Mouse (Mus musculus): ENCODE results near the gene Tssk2.
A peak's percentile ranks its signal among the peaks of the same experiment; 100 is the strongest.

Tssk2 gene

GRCm38 (mm10) chr16:17914307-17915249 is 16.1 kb downstream of the Tssk2 start, which contains the start of gene Gsc2:
Gene Gsc2, minus strand, starts transcription at chr16:17915059.
- DNase-seq, result no peak

DNA sequence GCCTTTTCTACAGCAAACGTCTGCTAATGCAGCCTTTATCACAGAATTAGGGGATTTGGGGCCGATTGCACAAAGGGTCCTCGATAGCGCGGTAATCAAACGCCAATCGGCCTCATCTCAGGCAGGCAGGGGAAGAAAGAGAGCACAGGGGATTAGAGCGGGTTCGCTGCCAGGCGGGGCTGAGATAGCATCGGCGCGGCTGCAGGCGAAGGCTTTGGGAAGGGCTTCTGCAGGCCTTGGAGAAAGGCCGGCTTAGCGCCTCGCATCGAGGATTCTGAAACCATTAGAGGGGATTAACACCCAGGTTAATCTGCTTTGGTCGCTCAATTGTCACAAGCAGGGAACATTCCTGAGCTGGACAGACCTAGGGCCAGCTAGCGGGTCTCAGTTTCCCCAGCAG is 22.1 kb downstream of the Tssk2 start:
- DNase-seq, result no peak

- DNase-seq, result peak; percentile 97
Measured at GRCm38 (mm10) chr16:17921325-17922162, 23.1 kb downstream of the Tssk2 start.

- no peak for DNase-seq
Measured at GRCm38 (mm10) chr16:17922163-17922538, 23.7 kb downstream of the Tssk2 start.

GRCm38 (mm10) chr16:17927351-17928082 is 29.1 kb downstream of the Tssk2 start:
- DNase-seq, result peak; percentile 45

DNA sequence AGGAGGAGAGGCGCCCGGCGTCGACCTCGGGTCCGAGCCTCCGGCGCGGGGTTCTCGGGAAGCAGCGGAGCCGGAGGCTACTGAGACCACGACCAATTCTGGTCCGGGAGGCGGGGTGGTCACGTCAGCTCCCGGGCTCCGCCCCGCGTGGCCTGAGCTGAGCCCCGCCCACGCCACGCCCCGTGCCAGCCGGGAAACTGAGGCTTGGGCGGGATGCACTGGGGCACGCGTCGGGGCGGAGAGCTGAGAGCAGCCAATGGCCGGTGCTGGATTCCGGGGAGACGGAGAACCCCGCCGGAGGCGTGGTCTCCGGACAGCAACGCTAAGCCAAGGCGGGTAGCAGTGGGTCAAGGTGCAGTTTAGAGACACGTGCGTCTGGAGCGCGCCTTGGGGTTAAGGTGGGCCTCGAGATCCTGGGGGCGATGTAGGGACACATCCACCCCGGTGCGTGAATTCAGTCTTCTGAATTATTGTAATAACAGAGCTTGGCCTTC is 29.7 kb downstream of the Tssk2 start, which contains the start of gene Slc25a1:
Gene Slc25a1 (minus strand): TSS at position 133 of the 494 bp plus-strand sequence.
- DNase-seq, result peak; percentile 90

DNA sequence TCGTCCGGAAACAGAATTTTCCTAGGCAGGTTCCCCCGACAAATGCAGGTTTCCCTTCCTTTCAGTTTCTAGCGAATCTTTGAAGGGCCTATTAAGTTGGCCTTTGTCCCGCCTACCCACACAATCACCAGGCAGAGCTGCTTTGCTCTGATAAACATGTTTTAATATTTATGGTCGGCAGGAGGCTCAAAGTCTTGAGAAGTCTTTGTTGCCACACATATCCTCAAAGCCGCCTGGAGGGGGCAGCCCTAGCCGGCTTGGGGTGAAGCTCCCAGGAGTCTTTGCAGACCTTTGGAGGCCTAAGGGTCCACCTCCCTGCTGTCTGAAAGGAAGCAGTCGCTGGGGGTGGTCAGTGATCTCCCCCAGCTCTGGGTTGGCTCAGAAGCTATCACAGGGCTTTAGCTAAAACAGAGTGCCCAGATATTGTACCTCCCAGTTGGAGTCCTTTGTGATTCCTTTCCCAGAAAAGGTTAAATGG is 30.2 kb downstream of the Tssk2 start:
- peak; percentile 72 for DNase-seq

DNA sequence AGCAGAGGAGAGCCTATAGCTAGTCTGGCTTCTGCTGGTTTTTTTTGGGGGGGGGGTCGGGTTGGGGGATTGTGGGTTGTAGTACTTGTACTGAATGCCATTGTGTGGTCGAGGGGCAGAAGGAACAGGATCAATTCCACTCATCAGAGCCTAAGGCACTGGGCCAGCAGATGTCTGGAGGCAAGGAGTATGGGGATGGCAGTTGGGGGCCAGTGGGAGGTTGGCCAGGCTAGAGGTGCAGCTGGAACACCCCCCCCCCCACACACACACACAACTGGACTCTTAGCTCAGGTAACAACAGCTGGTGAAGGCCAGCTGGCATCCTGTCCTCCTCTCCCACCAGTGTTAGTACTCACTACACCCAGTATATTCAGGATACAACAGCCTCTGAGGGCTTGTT is 30.8 kb downstream of the Tssk2 start:
- DNase-seq, result no peak

DNA sequence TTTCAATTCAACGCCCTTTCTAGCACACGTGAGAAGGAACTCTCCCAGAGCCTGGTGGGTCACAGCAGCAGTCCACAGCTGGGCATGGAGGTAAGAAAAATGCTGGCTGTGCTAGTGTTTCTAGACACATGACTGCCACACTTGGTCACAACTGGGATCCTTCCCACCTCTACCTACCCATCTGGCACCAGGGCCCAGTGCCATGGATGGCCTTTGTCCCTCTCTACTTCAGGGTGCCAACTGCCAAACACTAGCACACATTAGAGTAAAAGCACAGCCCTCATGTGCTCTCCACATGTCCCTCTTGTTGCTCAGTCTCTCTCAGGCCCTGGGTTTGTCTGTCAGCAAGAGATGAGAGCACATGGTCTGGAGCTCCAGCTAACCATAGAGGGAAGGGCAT is 31.2 kb downstream of the Tssk2 start:
- DNase-seq, result no peak

DNA sequence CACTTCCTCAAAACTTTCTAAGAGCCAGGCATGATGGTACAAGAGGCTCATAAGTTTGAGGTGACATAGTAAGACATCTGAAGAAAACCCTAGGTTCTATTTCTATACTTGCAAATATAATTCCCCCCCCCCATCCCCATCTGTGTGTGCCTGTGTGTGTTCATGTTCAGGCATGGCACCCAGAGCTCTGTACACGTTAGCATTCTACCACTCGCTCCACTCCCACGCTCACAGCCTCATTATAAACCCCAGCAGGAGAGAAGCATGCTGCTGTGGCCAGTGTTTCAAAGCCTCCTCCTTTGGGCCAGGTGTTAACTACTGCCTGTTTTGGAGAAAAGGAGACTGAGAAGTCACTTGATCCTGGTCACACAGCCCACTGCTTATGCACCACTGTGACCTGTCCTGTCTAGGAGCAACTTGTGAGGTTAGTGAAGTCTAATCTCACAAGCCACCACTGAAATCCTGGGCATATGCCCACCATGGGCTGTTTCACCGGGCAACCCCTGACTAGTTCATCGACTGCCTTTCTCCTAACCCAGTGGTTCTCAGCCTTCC is 33.5 kb downstream of the Tssk2 start:
- DNase-seq, result no peak

- DNase-seq, result no peak
Measured at GRCm38 (mm10) chr16:17933594-17934444, 35.4 kb downstream of the Tssk2 start.

- no peak for DNase-seq
Measured at GRCm38 (mm10) chr16:17934445-17934910, 36.0 kb downstream of the Tssk2 start.

- DNase-seq, result no peak
Measured at GRCm38 (mm10) chr16:17936776-17937175, 38.3 kb downstream of the Tssk2 start.

GRCm38 (mm10) chr16:17938187-17938586 is 39.8 kb downstream of the Tssk2 start:
- DNase-seq, result no peak

DNA sequence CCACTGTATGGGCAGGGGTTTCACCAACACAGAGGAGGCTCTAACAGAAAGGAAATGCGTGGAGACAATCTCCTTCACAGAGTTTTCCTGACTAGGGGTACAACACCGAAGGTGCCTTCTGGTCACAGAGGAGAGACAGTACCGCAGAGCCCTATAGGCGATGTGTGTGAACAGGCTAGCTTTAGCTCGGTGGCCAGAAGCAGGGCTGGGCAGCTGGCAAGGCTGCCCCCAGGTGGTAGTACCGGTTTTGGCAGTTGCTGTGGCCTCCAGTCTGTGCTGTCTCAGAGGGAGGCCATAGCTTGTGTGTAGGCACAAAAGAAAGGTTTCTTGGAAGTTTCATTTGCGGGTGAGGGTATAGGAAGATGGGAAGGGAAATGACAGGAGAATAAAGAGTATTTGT is 40.4 kb downstream of the Tssk2 start:
- no peak for DNase-seq

DNA sequence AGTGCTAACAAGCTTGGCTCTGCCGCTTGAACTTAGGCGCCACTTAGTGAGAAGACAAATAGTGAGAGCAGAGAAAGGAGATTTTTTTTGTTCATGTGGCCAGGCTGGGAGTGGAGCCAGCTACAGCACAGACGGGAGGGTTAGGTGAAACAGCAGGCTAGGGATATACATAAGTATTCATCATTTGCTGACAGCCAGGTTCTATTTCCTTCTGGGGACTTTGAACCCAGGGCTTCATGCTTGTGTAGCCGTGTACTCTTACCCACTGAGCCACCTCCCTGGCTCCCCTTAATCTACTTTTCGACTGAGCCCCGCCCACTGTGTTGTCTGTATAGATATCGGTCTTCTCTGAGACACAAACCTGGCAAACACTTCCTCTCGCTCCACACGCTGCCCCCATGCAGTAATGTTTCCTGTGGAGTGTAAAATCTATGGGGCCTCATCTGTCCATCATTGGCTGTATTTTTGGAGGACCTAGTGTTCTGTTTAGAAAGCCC is 40.9 kb downstream of the Tssk2 start:
- DNase-seq, result no peak

GRCm38 (mm10) chr16:17943466-17943865 is 45.0 kb downstream of the Tssk2 start:
- DNase-seq, result no peak

DNA sequence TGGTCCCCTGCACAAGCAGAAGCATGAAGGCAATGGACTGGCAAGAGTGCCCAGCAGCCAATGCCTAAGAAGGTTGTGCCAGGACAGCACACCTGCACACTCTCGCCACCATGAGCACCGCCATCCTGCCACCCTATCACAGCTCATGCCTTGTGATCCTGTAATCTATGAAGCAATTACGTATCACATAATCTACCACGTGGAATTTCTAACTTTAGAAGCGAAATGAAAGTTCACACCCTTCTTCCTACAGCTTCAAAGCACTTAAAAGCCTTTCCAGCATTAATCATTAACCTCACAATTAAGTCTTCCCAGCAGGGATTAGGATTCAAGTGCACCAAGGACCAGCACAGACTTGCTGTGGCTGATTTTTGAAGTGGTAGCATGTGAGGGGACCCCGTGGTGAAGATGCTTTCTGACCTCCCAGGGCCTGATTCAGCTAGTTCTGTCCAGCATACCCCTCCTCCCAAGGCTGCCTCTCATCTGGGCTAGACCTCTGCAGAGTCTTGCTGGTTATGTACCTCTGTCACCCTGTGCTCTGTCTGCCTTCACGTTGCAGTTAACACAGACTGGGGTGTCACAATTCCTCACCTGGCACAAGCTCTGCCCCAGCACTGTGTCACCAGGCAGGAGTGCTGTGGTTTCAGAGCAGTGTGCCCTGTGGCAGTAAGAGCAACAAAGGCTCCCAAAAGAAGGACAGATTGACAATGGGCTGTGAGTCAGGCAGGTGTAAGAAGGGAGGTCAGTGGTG is 46.8 kb downstream of the Tssk2 start:
- no peak for DNase-seq

DNA sequence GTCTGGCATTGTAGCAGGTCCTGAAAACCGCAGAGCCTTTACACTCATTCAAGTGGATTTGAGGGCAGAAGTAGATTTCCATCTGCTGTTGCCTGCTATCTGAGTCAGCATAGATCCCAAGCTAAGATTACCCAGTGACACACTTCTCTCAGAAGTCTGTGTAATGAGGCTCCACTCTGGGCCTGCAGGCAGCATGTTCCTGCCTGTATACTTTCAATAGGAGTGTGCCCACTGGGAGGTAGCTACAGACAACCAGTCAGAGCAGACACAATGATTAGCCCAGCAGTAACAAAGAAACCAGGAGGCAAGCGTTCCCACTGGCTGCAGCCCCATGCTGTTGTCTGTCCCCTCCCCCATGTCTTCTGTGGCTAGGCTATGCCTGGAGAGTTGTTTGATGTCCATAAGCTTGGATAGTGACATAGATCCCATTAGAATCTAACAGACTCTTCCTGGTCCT is 51.0 kb downstream of the Tssk2 start:
- no peak for DNase-seq

All from layer of hippocampus, adult 9-11 months (tissue).